Mouse (Mus musculus) megakaryocyte, embryonic 14.5 days (primary cell): Measurements from ENCODE around the gene Slc9a3r2.

ENCODE experiments used
- FLI1 ChIP-seq: IDR thresholded peaks from 2 replicates; pipeline ENCODE4 v1.6.1; 2012; ENCODE audit warnings: low read length, inconsistent platforms, mixed read lengths
- GATA1 ChIP-seq: IDR thresholded peaks from 3 replicates; pipeline ENCODE4 v1.6.1; 2012; ENCODE audit warnings: mixed read lengths, low read length, inconsistent platforms, borderline replicate concordance

- TF ChIP-seq GATA1 (no peak), FLI1 (no peak)
Observed at GRCm38 (mm10) chr17:24699473-24699872, 49.3 kb upstream of the Slc9a3r2 start.
